Mouse (Mus musculus) bone marrow macrophage, adult 2 months (primary cell): ENCODE measurements around the gene Ice2. TPM values are rescaled to one million over a fixed set of nuclear protein-coding genes. Genes with fewer than 3 reads are reported as not detected.
A peak's percentile ranks its signal among the peaks of the same experiment; 100 is the strongest.

Experiments used
- H3K27ac ChIP-seq: 2 replicates; pipeline ENCODE4 v1.5.1; 2012; ENCODE audit warnings: low read depth, low read length; ENCODE audit not compliant: insufficient read depth
- H3K4me1 ChIP-seq: 2 replicates; pipeline ENCODE4 v1.6.1; 2012; ENCODE audit warnings: low read length; ENCODE audit not compliant: control insufficient read depth, insufficient read depth
- H3K4me3 ChIP-seq: 2 replicates; pipeline ENCODE4 v1.5.1; 2012; ENCODE audit warnings: mild to moderate bottlenecking, low read length, moderate library complexity; ENCODE audit not compliant: insufficient read depth
- CTCF ChIP-seq: IDR thresholded peaks from 2 replicates; pipeline ENCODE4 v1.5.1; 2012; ENCODE audit warnings: low read depth, mild to moderate bottlenecking, low read length, moderate library complexity
- POLR2A ChIP-seq: IDR thresholded peaks from 2 replicates; pipeline ENCODE4 v1.6.1; 2012; ENCODE audit warnings: mild to moderate bottlenecking, low read depth, low read length, borderline replicate concordance
- polyA plus RNA-seq: library from polyadenylated mRNA; stranded (reverse); fragments of >200 nt; gene quantifications from 2 replicates; pipeline ENCODE4 v1.2.4, GENCODE M21; 2012; ENCODE audit not compliant: missing spikeins, insufficient read depth, insufficient read length

Ice2 gene
- polyA plus RNA-seq, 1 experiment, result 10.1 TPM

GRCm38 (mm10) chr9:69456406-69457075, 58.8 kb downstream of the Ice2 start:
- Histone ChIP-seq H3K4me1 (peaks cover 53% of the 10 kb centered on the region), H3K27ac (no peak overlapping the region), H3K4me3 (no peak overlapping the region)
- no peak for TF ChIP-seq CTCF
- no peak for TF ChIP-seq POLR2A

GRCm38 (mm10) chr9:69457143-69457542, 59.4 kb downstream of the Ice2 start:
- no peak for TF ChIP-seq CTCF
- TF ChIP-seq POLR2A, result no peak
- no peak overlapping the region for H3K4me3 ChIP-seq
- peaks cover 56% of the 10 kb centered on the region for H3K4me1 ChIP-seq
- no peak overlapping the region for H3K27ac ChIP-seq

DNA sequence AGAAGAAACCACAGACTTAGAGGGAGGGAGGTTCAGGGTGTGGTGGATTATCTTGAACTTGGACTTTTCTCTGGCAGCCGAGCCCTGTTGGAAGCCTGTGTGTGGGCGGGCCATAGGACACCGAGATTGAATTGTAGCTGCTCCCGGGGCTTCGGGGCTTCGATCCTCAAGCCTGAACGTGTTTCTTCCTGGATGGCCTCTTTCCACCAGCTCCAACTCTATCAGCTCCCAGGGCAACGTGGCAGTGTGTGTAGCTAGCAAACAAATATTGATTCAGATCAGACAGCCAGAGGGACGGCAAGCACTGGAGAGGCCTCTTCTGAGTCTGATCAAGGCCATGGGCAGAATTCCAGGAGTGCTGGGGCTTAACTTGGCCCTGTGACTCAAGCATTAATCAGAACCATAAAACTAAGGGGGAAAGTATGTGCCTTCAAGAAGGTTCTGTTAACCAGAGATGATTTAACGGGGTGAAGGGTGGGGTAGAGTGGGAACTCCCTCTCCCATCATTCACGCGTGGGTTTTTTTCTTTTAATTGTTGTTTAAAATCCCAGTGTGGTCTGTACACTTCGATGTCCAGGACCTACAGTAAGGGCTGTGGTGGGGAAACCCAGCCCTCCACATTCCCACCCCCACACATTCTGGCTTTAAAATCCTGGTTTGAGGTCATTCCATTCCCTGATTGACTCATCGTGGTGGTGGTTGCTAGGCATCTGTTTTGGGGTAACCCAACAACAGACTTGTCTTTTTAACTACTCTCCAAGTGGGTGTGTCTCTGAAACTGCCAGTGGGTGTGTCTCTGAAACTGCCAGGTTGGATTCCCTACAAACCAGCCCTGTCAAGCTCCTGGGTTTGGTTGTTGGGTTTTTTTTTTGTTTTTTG, 60.3 kb downstream of the Ice2 start:
- Histone ChIP-seq H3K4me1 (peaks cover 63% of the 10 kb centered on the region), H3K4me3 (no peak overlapping the region), H3K27ac (peak overlapping the region; percentile 16; the same call in 1 of the 2 replicates)
- TF ChIP-seq POLR2A, result no peak
- no peak for TF ChIP-seq CTCF

GRCm38 (mm10) chr9:69458982-69459381, 61.3 kb downstream of the Ice2 start:
- Histone ChIP-seq H3K4me3 (no peak overlapping the region), H3K27ac (no peak overlapping the region), H3K4me1 (peaks cover 69% of the 10 kb centered on the region)
- TF ChIP-seq POLR2A (no peak), CTCF (no peak)

DNA sequence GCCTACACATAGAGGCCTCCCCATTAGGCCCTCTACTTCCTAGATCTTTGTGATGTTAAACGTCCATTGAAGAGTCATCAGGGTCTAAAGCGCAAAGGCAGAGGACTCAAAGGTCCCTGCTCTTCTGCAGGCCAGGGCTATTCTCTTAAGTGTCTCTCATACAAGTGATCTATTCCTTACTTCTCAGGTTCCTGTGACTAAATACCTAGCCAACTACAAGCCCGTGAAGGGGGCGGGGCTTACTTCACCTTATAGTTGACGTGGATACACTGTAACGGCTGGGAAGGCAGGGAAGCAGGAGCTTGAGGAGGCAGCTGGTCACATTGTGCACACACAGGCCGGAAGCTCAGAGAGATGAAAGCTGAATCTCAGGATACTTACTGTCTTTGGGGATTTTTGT, 62.2 kb downstream of the Ice2 start:
- TF ChIP-seq POLR2A (no peak), CTCF (no peak)
- Histone ChIP-seq H3K4me1 (peaks cover 75% of the 10 kb centered on the region), H3K4me3 (no peak overlapping the region), H3K27ac (no peak overlapping the region)

DNA sequence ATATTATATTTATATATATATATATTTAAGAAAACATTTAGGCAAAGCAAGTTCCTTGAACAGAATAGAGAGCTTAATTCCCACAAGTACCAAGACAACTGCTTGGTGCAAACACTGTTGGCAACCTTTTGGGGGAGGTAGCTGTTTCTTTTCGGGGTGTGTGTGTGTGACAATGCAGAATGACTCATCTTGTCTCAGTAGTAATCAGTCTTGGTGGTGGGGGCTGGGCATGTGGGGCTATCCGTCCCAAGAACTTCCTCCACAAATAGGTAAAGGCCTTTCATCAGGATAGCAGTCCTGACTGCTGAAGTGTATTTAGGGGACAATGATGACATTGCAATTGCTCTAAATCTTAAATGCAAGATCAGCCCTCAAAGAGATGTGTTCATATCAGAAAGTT, 65.3 kb downstream of the Ice2 start:
- Histone ChIP-seq H3K4me3 (no peak overlapping the region), H3K27ac (no peak overlapping the region), H3K4me1 (peaks cover 80% of the 10 kb centered on the region)
- TF ChIP-seq CTCF (no peak), POLR2A (no peak)

- H3K4me1 ChIP-seq, result peaks cover 72% of the 10 kb centered on the region
- no peak overlapping the region for H3K4me3 ChIP-seq
- no peak for TF ChIP-seq CTCF
- TF ChIP-seq POLR2A, result no peak
- peak overlapping the region; percentile 10; the same call in 1 of the 2 replicates for H3K27ac ChIP-seq
These were observed 66.5 kb downstream of the Ice2 start for GRCm38 (mm10) chr9:69464109-69464756.

GRCm38 (mm10) chr9:69466098-69466497, 68.4 kb downstream of the Ice2 start:
- Histone ChIP-seq H3K4me3 (no peak overlapping the region), H3K4me1 (peaks cover 58% of the 10 kb centered on the region), H3K27ac (peak overlapping the region; percentile 15)
- TF ChIP-seq POLR2A (no peak), CTCF (no peak)

GRCm38 (mm10) chr9:69467310-69467939, 69.7 kb downstream of the Ice2 start:
- Histone ChIP-seq H3K27ac (peak overlapping the region; percentile 3), H3K4me1 (peaks cover 52% of the 10 kb centered on the region), H3K4me3 (no peak overlapping the region)
- TF ChIP-seq POLR2A (no peak), CTCF (no peak)
